Mouse (Mus musculus): ENCODE data around the gene Ppp1r15a.
"Not testable (repeated sequence)": the region's sequence is repeated elsewhere in the genome, so short reads cannot be mapped to it uniquely, and the experiment has no call there.

The Ppp1r15a gene

GRCm38 (mm10) chr7:45484985-45485384, 41.1 kb downstream of the Ppp1r15a start:
- DNase-seq (ENCODE audit: low read depth, low spot score) = not testable (repeated sequence)

DNA sequence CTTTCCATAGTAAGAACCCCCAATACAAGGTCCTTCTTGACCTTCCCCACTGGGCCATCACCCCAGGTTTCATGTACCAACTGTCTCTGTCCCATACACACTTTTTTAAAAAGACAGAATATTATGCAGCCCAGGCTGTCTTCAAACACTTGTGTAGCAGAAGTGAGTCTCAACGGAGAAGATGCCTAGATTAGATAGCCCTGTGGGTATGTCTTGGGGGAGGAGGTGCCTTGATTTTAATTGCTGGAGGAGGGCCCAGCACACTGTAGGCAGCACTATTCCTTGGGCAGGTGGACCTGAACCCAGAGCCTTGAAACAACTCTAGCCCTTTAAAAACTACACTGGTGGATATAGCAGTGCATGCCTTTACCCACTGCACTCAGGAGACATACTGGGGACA, 43.9 kb downstream of the Ppp1r15a start:
- no peak for DNase-seq (ENCODE audit: low read depth, low spot score)

DNA sequence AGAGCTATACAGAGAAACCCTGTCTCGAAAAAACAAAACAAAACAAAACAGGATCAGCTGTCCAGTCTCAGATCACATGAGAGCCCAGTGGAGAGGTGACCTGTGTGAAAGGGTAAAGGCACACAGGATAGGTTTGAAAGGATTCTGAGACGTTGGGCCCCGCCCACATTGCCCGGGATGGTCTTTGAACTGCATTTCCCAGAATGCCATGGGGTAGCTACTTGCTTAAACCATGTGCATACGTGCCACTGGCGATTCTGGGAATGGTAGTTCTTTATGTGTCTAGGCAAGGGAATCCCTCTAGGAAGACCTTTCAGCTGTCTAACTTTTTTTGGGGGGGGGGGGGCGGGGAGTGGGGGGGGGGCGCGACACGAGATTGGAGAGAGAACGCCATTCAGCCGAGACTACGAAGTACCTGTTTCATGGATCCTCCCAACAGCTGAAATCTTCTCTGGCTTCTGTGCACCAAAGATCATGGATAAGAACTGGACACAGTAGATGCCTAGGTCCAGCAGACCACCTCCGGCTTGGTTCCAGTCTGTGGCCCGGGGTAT, 44.6 kb downstream of the Ppp1r15a start, which contains the start of gene Tulp2:
Gene Tulp2 (plus strand): TSS at position 504 of the 554 bp plus-strand sequence.
- DNase-seq (ENCODE audit: low read depth, low spot score) = no peak

- not testable (repeated sequence) for DNase-seq (ENCODE audit: low read depth, low spot score)
These were observed 45.8 kb downstream of the Ppp1r15a start for GRCm38 (mm10) chr7:45480310-45480709.

- no peak for DNase-seq (ENCODE audit: low read depth, low spot score)
These were observed 47.3 kb downstream of the Ppp1r15a start for GRCm38 (mm10) chr7:45478774-45479173.

DNA sequence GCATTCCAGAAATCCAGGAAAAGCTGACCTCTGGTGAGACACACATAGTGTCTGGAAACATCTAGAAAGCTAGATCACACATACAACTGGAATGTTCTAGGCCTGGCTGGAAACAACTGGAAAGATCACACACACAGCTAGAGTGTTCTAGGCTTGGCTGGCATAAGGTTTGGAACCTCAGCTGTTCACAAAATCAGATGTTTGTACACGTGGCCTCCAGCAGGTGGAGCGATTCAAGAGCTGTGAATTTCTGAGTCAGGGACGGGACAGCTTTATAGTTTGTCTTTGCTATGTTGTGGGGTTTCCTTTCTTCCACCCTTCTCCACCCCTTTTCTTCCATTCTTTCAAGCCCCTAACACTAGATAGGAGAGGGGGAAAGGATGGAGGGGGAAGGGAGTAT, 49.1 kb downstream of the Ppp1r15a start:
- DNase-seq (ENCODE audit: low read depth, low spot score) = peak; percentile 56

GRCm38 (mm10) chr7:45476453-45476852, 49.6 kb downstream of the Ppp1r15a start:
- DNase-seq (ENCODE audit: low read depth, low spot score) = no peak

- DNase-seq (ENCODE audit: low read depth, low spot score) = no peak
These were observed 50.6 kb downstream of the Ppp1r15a start for GRCm38 (mm10) chr7:45475291-45475969.
